Mouse (Mus musculus) lung, postnatal 0 days (tissue): ENCODE measurements around the gene Ugt1a8.

Experiments used
- CTCF ChIP-seq: IDR thresholded peaks from 2 replicates; pipeline ENCODE4 v1.5.1; 2016; ENCODE audit warnings: antibody characterized with exemption, mild to moderate bottlenecking
- EP300 ChIP-seq: IDR thresholded peaks from 2 replicates; pipeline ENCODE4 v1.6.1; 2016; ENCODE audit warnings: antibody characterized with exemption, mild to moderate bottlenecking, control low read depth

- TF ChIP-seq CTCF: no peak
- no peak for TF ChIP-seq EP300
Measured at GRCm38 (mm10) chr1:88055088-88055487, 32.5 kb upstream of the Ugt1a8 start, which contains the start of gene Ugt1a10.
